Mouse (Mus musculus) gastrocnemius, postnatal 36 days (tissue): Measurements from ENCODE around the gene Gtf3c2. TPM values are rescaled to one million over a fixed set of nuclear protein-coding genes. Genes with fewer than 3 reads are reported as not detected.
A peak's percentile ranks its signal among the peaks of the same experiment; 100 is the strongest.
"Not testable (repeated sequence)": the region's sequence is repeated elsewhere in the genome, so short reads cannot be mapped to it uniquely, and the experiment has no call there.

Source experiments
- DNase-seq, 2 experiments: peaks; one replicate each; pipeline ENCODE4 v3.0.0; 2022
- intact Hi-C: fragments of 180-260 bp; cut with DNase I; formaldehyde crosslinking; loops from one replicate; pipeline ENCODE4 v1.15.1; 2025
- long read RNA-seq, 2 experiments: library from polyadenylated mRNA; stranded (forward); transcript quantifications; one replicate each; pipeline ENCODE4 v2.0.0; 2021
- total RNA-seq, 2 experiments: library from RNA; stranded (reverse); gene quantifications; 2 replicates each; pipeline ENCODE4 v1.2.3; 2021

The Gtf3c2 gene
- total RNA-seq, result 10 to 100 TPM; 17.8 to 20.8 TPM
- long read RNA-seq, experiment 1, partial matches to known transcripts, result 0 of 5 reads
- long read RNA-seq, experiment 1, other reads (novel, unspliced or antisense), result 3 of 5 reads
- long read RNA-seq, experiment 2, partial matches to known transcripts, result 3 of 10 reads
- long read RNA-seq, experiment 2, other reads (novel, unspliced or antisense), result 5 of 10 reads

GRCm38 (mm10) chr5:31179766-31180630 is at the start of gene Gtf3c2, which contains the start of gene Gm29609:
Gene Gtf3c2, minus strand, starts transcription at chr5:31180144.
Gene Gm29609, minus strand, starts transcription at chr5:31179911.
- DNase-seq, result peak; percentile 88 to 91
- intact Hi-C loops, result no loop called here

GRCm38 (mm10) chr5:31226641-31227040 is 46.7 kb upstream of the Gtf3c2 start:
- no peak for DNase-seq
- intact Hi-C loops, result no loop called here

GRCm38 (mm10) chr5:31222696-31223095 is 42.8 kb upstream of the Gtf3c2 start:
- DNase-seq, result no peak
- intact Hi-C loops, result no loop called here

- intact Hi-C loops, result loop anchor here (2.0 kb wide), 1 partner anchor 19 kb away; the partner anchor contains the start of genes Gm9970 and Nrbp1
These were observed 41.5 kb upstream of the Gtf3c2 start for GRCm38 (mm10) chr5:31221304-31221945.

GRCm38 (mm10) chr5:31220448-31221303 is 40.7 kb upstream of the Gtf3c2 start, which contains the start of gene Ppm1g:
Gene Ppm1g, minus strand, starts transcription at chr5:31220687.
- peak; percentile 96 to 99 for DNase-seq
- intact Hi-C loops, result loop anchor here (2.0 kb wide), 1 partner anchor 20 kb away; the partner anchor contains the start of genes Gm9970 and Nrbp1

More at GRCm38 (mm10) chr5:31221304-31221945, 41.5 kb upstream of the Gtf3c2 start:
- DNase-seq, result no peak

- DNase-seq, result no peak
- intact Hi-C loops, result loop anchor here (2.0 to 5.0 kb wide), 2 partner anchors 21 to 107 kb away; partner anchors contain the start of genes Gm9970 and Nrbp1
These were observed 40.0 kb upstream of the Gtf3c2 start for GRCm38 (mm10) chr5:31219911-31220447.

- intact Hi-C loops, result loop anchor here (5.0 kb wide), 1 partner anchor 108 kb away; no protein-coding TSS in a partner anchor
These were observed 39.5 kb upstream of the Gtf3c2 start for GRCm38 (mm10) chr5:31219474-31219873.

GRCm38 (mm10) chr5:31219070-31219469 is 39.1 kb upstream of the Gtf3c2 start:
- intact Hi-C loops, result loop anchor here (5.0 kb wide), 1 partner anchor 108 kb away; no protein-coding TSS in a partner anchor
- no peak for DNase-seq

More at GRCm38 (mm10) chr5:31219474-31219873, 39.5 kb upstream of the Gtf3c2 start:
- no peak for DNase-seq

GRCm38 (mm10) chr5:31218294-31218693 is 38.4 kb upstream of the Gtf3c2 start:
- intact Hi-C loops, result loop anchor here (5.0 kb wide), 1 partner anchor 109 kb away; no protein-coding TSS in a partner anchor
- DNase-seq, result no peak

GRCm38 (mm10) chr5:31216554-31216953 is 36.6 kb upstream of the Gtf3c2 start:
- DNase-seq, result not testable (repeated sequence)
- intact Hi-C loops, result loop anchor here (5.0 kb wide), 1 partner anchor 111 kb away; no protein-coding TSS in a partner anchor

GRCm38 (mm10) chr5:31204421-31204820 is 24.5 kb upstream of the Gtf3c2 start:
- DNase-seq, result no peak
- intact Hi-C loops, result no loop called here

- intact Hi-C loops, result no loop called here
- no peak for DNase-seq
These were observed 23.9 kb upstream of the Gtf3c2 start for GRCm38 (mm10) chr5:31203866-31204265.

GRCm38 (mm10) chr5:31202933-31203332 is 23.0 kb upstream of the Gtf3c2 start:
- DNase-seq, result no peak
- intact Hi-C loops, result no loop called here

- DNase-seq, result peak; percentile 90 to 91
- intact Hi-C loops, result no loop called here
These were observed 22.0 kb upstream of the Gtf3c2 start, which contains the start of gene Zfp513 for GRCm38 (mm10) chr5:31201742-31202590. Gene Zfp513, minus strand, starts transcription at chr5:31202303.

GRCm38 (mm10) chr5:31201042-31201741 is 21.2 kb upstream of the Gtf3c2 start:
- intact Hi-C loops, result no loop called here
- DNase-seq, result no peak

GRCm38 (mm10) chr5:31200327-31200768 is 20.4 kb upstream of the Gtf3c2 start:
- DNase-seq, result no peak
- intact Hi-C loops, result no loop called here

- no peak for DNase-seq
- intact Hi-C loops, result no loop called here
These were observed 19.9 kb upstream of the Gtf3c2 start for GRCm38 (mm10) chr5:31199893-31200292.
